Mouse (Mus musculus) CH12.LX (cell line): Measurements from ENCODE around the gene Hic1.

Source experiments
- CHD1 ChIP-seq: IDR thresholded peaks from 2 replicates; pipeline ENCODE4 v1.6.1; 2012; ENCODE audit warnings: low read depth, low read length, improper control_type of control experiment, inconsistent platforms
- CTCF ChIP-seq, 2 experiments: IDR thresholded peaks in 1 of 2; conservative IDR thresholded peaks in 1 of 2; 2 replicates each; pipeline ENCODE4 v1.5.1; 2011 to 2012; ENCODE audit warnings: low read depth in 2 of 2, low read length in 2 of 2, improper control_type of control experiment in 1 of 2, inconsistent platforms in 1 of 2, mild to moderate bottlenecking in 1 of 2, moderate library complexity in 1 of 2
- E2F4 ChIP-seq: IDR thresholded peaks from 2 replicates; pipeline ENCODE4 v1.6.1; 2011; ENCODE audit warnings: low read depth, low read length, improper control_type of control experiment; ENCODE audit not compliant: insufficient replicate concordance
- EP300 ChIP-seq: IDR thresholded peaks from 2 replicates; pipeline ENCODE4 v1.6.1; 2011; ENCODE audit warnings: low read length, improper control_type of control experiment
- NELFE ChIP-seq: IDR thresholded peaks from 2 replicates; pipeline ENCODE4 v1.6.1; 2011; ENCODE audit warnings: low read depth, low read length, improper control_type of control experiment
- NRF1 ChIP-seq: IDR thresholded peaks from 2 replicates; pipeline ENCODE4 v1.6.1; 2014; ENCODE audit warnings: low read depth, mild to moderate bottlenecking, inconsistent platforms, low read length, improper control_type of control experiment, moderate library complexity
- SMC3 ChIP-seq: IDR thresholded peaks from 2 replicates; pipeline ENCODE4 v1.6.1; 2011; ENCODE audit warnings: low read depth, low read length, improper control_type of control experiment
- TCF12 ChIP-seq: IDR thresholded peaks from 2 replicates; pipeline ENCODE4 v1.6.1; 2014; ENCODE audit warnings: low read depth, mild to moderate bottlenecking, inconsistent platforms, low read length, improper control_type of control experiment
- USF1 ChIP-seq: IDR thresholded peaks from 2 replicates; pipeline ENCODE4 v1.6.1; 2014; ENCODE audit warnings: low read depth, mild to moderate bottlenecking, inconsistent platforms, low read length, improper control_type of control experiment

GRCm38 (mm10) chr11:75197956-75198355 lies 28.6 kb upstream of the Hic1 start:
- TF ChIP-seq CTCF (conservative IDR thresholded peaks at IDR 0.05 in 1 of 2, IDR thresholded peaks at IDR 0.05 in 1 of 2; ENCODE audit: low read depth in 2 of 2, low read length in 2 of 2) (no peak), CHD1 (no peak), USF1 (no peak), NELFE (no peak), SMC3 (no peak), TCF12 (no peak), NRF1 (no peak), EP300 (no peak), E2F4 (no peak)
